13 mouse cellular contexts compared by ENCODE assay signal in genomic region chr6:29707902-29708301, GRCm38 (mm10). TPM values are rescaled to one million over a fixed set of nuclear protein-coding genes. Genes with fewer than 3 reads are reported as not detected.
DNase-seq lines count a peak whose midpoint lies in the region; ATAC-seq and TF ChIP-seq lines count a peak whose summit lies in the region.
"Had no signal": no experiment of that assay in that cellular context is flagged by ENCODE, and none has a peak within 500 bp of the region (broad histone marks: within the 10 kb centered on the region; RNA-seq: fewer than 3 reads in every experiment).

No protein-coding gene starts in this region.

- no peaks in the 10 kb centered on the region for H3K36me3 ChIP-seq in hindbrain, embryonic 10.5 days
- H3K36me3 ChIP-seq in midbrain, embryonic 13.5 days = no peaks in the 10 kb centered on the region

- H3K9me3 ChIP-seq in hindbrain, embryonic 10.5 days = no peaks in the 10 kb centered on the region
- H3K9me3 ChIP-seq in midbrain, embryonic 13.5 days = no peaks in the 10 kb centered on the region

- WGBS in hindbrain, embryonic 10.5 days = 5% methylated on average over 2 of the region's 2 CpGs
- WGBS in midbrain, embryonic 13.5 days = 6% methylated on average over 2 of the region's 2 CpGs

- in situ Hi-C loops in Patski (cut with MboI; ENCODE audit: low pct_unique_long_range_greater_than_20kb) = no loop called here

- H3K4me3 ChIP-seq in hindbrain, embryonic 10.5 days = peak overlapping the region; percentile 12; the same call in 1 of the 2 replicates
- H3K4me3 ChIP-seq in midbrain, embryonic 13.5 days (replicated peaks) = no peak overlapping the region
- H3K4me3 ChIP-seq: erythroblast, embryonic 14.5 days had no signal

- CTCF ChIA-PET in Patski (lab: Charles Lee) = interaction anchor here (1.3 kb wide), 1 partner anchor 42 kb away, joined by 3 read pairs; no protein-coding TSS in a partner anchor

- POLR2A ChIA-PET in Patski (lab: Charles Lee) = interaction anchor here (1.2 kb wide), 1 partner anchor 14 kb away, joined by 4 read pairs; no protein-coding TSS in a partner anchor

- DNase-seq in Patski (ENCODE audit: low read depth, low spot score) = no peak
- DNase-seq in embryo, embryonic 11 days = peak; percentile 72
- DNase-seq in hindbrain, embryonic 10.5 days (ENCODE audit: low spot score) = peak; percentile 73
- DNase-seq in Muller cell, postnatal 12 days (ENCODE audit: inconsistent ontology term) = no peak
- no peak for DNase-seq in kidney, postnatal 10 days
- no peak for DNase-seq in adrenal gland, adult (ENCODE audit: inconsistent age in 2 of 2, low spot score in 1 of 2)
- no peak for DNase-seq in urinary bladder, postnatal 10 days (ENCODE audit: low spot score)
- DNase-seq: kidney, adult 8-10 months; layer of hippocampus, adult 9-11 months had no signal

- peaks cover 35% of the 10 kb centered on the region for H3K4me1 ChIP-seq in hindbrain, embryonic 10.5 days (replicated peaks)
- H3K4me1 ChIP-seq in midbrain, embryonic 13.5 days (replicated peaks) = peaks cover 32% of the 10 kb centered on the region

- peak; percentile 24 for ATAC-seq in Patski
- peak; percentile 89 for ATAC-seq in midbrain, embryonic 13.5 days
- ATAC-seq: CD4-positive, CD25-positive, alpha-beta regulatory T cell, adult 4 months had no signal

- H3K27ac ChIP-seq in hindbrain, embryonic 10.5 days = 0 out of 2 replicates have a peak overlapping the region, but pooled peaks have one; percentile 57
- H3K27ac ChIP-seq in midbrain, embryonic 13.5 days = 0 out of 2 replicates have a peak overlapping the region, but pooled peaks have one; percentile 25
- H3K27ac ChIP-seq: liver, embryonic 14.5 days had no signal

- H3K9ac ChIP-seq in midbrain, embryonic 13.5 days (replicated peaks) = no peak overlapping the region
- H3K9ac ChIP-seq: liver, embryonic 14.5 days had no signal

- H3K4me2 ChIP-seq in midbrain, embryonic 13.5 days (replicated peaks) = 0 out of 2 replicates have a peak overlapping the region, but pooled peaks have one; percentile 5

- H3K27me3 ChIP-seq in Patski = no peaks in the 10 kb centered on the region
- peaks cover 5% of the 10 kb centered on the region for H3K27me3 ChIP-seq in hindbrain, embryonic 10.5 days (ENCODE audit: insufficient read depth, poor library complexity, severe bottlenecking)
- peaks cover 20% of the 10 kb centered on the region for H3K27me3 ChIP-seq in midbrain, embryonic 13.5 days

- no peak for TF ChIP-seq CTCF in Patski (IDR thresholded peaks at IDR 0.05)

RNA-seq across cellular contexts. Expression of gene Tspan33, which starts 13.9 kb away (rescaled TPM):
- polyA plus RNA-seq in Patski (2021) = 53.5 TPM
- polyA plus RNA-seq in hindbrain, embryonic 10.5 days (2016; fragmentation: Nextera tagmentation; extraction: Ambion mirVana) = 9.7 and 9.9 TPM in 2 replicates
- 3.4 and 6.0 TPM in 2 replicates for polyA plus RNA-seq in midbrain, embryonic 13.5 days (2015; fragmentation: Nextera tagmentation; extraction: Ambion mirVana)

RNA-seq across cellular contexts. Expression of gene Smo, which starts 27.4 kb away (rescaled TPM):
- 117 TPM for polyA plus RNA-seq in Patski (2021)
- 50.3 and 50.4 TPM in 2 replicates for polyA plus RNA-seq in hindbrain, embryonic 10.5 days (2016; fragmentation: Nextera tagmentation; extraction: Ambion mirVana)
- polyA plus RNA-seq in midbrain, embryonic 13.5 days (2015; fragmentation: Nextera tagmentation; extraction: Ambion mirVana) = 14.2 and 19.2 TPM in 2 replicates

RNA-seq across cellular contexts. Expression of gene Ahcyl2, which starts 59.9 kb away (rescaled TPM):
- 30.8 TPM for polyA plus RNA-seq in Patski (2021)
- polyA plus RNA-seq in hindbrain, embryonic 10.5 days (2016; fragmentation: Nextera tagmentation; extraction: Ambion mirVana) = 11.5 and 13.0 TPM in 2 replicates
- polyA plus RNA-seq in midbrain, embryonic 13.5 days (2015; fragmentation: Nextera tagmentation; extraction: Ambion mirVana) = 12.8 and 13.1 TPM in 2 replicates

Comparison
In these comparisons a context has a peak if more than half of its experiments do, and no peak if none do; other contexts are left out.
1. DNase-seq: peak in embryo, embryonic 11 days (single experiment) and hindbrain, embryonic 10.5 days (single experiment); none in Patski (single experiment), Muller cell, postnatal 12 days (single experiment), kidney, postnatal 10 days (single experiment), adrenal gland, adult (0 of 2) and urinary bladder, postnatal 10 days (single experiment).